Mouse (Mus musculus) fat pad, adult 2 months (tissue): ENCODE results near the gene Naaa.

ENCODE experiments used
- DNase-seq: peaks from one replicate; pipeline ENCODE4 v3.0.0-alpha.2; 2011; ENCODE audit warnings: low read depth, low spot score; ENCODE audit errors: extremely low read depth

Gene Naaa

GRCm38 (mm10) chr5:92263761-92264359, 14.1 kb downstream of the Naaa start:
- no peak for DNase-seq

- DNase-seq: peak; percentile 39
These were observed 15.3 kb downstream of the Naaa start for GRCm38 (mm10) chr5:92262646-92263045.

- DNase-seq: no peak
These were observed 21.8 kb downstream of the Naaa start, which contains the start of gene Ppef2 for GRCm38 (mm10) chr5:92256218-92256617. TSS of gene Ppef2 (minus strand) at chr5:92256278.

- no peak for DNase-seq
These were observed 23.5 kb downstream of the Naaa start for GRCm38 (mm10) chr5:92254476-92254875.

DNA sequence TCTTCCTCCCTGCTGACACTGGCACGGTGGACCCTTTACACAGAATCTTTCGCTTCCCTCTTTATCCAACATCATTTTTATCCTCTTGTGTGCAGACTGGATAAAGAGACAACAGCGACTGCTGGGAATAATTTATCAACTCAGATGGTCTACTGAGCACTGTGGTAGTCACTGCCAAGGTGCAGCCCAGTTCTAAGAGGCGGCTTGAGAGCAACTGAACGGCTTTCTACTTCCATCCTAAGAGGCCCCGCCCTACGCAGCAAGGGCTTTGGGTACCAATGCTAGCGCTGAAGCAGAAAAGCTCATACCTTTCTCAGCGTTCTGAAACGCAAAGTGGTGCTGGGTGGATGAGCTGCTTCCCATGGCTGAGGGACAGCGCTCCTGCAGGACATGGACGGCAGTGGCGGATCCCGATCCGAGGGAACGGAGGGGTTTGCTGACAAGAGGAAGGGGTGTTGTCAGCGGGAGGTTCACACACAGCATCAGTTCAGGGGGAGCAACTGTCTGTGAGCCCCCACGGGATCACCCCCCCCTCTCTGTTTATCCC, 25.1 kb downstream of the Naaa start:
- no peak for DNase-seq

- DNase-seq: no peak
These were observed 25.9 kb downstream of the Naaa start for GRCm38 (mm10) chr5:92252031-92252430.

- DNase-seq: no peak
These were observed 29.4 kb downstream of the Naaa start for GRCm38 (mm10) chr5:92248614-92249013.

- no peak for DNase-seq
These were observed 32.5 kb downstream of the Naaa start for GRCm38 (mm10) chr5:92245483-92245882.

DNA sequence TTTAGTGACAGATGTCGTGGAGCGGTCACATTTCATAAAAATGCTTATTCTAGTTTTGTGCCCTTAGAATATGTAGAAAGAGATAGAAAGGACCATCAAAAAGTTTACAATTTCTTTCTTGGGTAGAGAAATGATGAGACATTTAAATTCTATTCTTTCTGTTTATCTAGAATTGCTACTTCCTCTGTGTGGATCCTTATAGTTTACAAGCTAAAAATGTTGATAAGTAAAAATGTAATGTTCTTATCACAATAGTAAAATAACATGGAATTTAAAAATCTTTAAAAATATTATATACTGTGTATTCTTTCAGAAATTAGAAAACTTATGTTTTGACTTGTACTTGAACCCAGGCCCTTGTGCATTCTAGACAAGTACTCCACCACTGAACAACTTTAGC, 33.1 kb downstream of the Naaa start:
- no peak for DNase-seq

DNA sequence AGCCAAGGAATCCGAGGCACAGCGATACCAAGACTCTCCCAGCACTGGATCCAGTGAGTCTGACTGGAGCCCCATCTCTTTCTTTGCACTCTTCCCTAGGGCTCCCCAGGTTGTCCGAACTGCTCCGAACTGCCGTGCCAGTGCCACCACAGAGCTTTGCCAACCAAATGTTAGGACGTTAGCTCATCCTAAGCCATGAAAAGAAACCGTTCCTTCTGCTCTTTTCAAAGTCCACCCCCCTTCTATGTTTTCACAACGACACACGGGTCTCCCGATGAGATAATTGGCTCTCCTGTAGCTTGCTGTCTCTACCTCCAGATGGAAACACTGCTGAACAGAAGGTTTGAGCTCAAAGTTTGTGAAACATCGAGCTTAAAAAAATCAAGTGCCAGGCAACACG, 37.2 kb downstream of the Naaa start:
- no peak for DNase-seq

GRCm38 (mm10) chr5:92239333-92240232, 38.4 kb downstream of the Naaa start:
- DNase-seq: no peak

- no peak for DNase-seq
These were observed 42.9 kb downstream of the Naaa start for GRCm38 (mm10) chr5:92234939-92235557.

DNA sequence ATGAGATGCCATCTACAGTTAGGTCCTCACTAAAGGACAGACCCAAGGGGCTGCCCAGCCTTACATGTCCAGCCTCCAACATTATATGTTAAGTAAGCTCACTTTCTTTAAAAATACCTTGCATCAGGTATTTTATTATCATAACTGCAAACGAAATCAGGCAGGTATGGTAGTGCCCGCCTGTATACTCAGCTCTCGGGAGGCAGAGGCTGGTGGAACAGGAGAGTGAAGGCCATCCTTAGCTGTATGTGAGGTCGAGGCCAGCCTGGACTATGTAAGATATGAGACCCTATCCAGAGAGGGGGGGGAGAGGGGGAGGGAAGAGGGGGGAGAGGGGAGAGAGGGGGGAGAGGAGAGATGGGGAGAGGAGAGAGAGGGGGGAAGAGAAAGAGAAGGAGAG, 44.6 kb downstream of the Naaa start:
- DNase-seq: no peak

- DNase-seq: no peak
These were observed 46.1 kb downstream of the Naaa start for GRCm38 (mm10) chr5:92231836-92232235.

GRCm38 (mm10) chr5:92230306-92230705, 47.7 kb downstream of the Naaa start:
- no peak for DNase-seq

DNA sequence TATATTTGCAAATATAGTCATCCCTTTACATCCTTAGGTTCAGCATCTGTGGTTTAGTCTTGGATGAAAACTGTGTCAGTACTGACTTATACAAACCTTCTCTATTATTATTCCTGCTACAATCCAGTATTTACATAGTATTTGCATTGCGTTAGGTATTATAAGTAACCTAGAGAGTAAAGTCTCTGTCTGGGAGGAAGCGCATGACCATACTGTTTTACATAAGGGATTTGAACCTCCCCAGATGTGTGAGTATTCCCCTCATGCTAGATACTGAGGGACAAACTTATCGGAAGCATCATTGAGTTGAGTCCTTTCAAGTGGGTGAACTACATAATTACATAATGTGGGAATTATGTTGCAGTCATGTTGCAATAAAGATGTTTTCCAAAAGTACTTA, 48.5 kb downstream of the Naaa start:
- DNase-seq: no peak

GRCm38 (mm10) chr5:92228776-92229175, 49.2 kb downstream of the Naaa start:
- DNase-seq: no peak

DNA sequence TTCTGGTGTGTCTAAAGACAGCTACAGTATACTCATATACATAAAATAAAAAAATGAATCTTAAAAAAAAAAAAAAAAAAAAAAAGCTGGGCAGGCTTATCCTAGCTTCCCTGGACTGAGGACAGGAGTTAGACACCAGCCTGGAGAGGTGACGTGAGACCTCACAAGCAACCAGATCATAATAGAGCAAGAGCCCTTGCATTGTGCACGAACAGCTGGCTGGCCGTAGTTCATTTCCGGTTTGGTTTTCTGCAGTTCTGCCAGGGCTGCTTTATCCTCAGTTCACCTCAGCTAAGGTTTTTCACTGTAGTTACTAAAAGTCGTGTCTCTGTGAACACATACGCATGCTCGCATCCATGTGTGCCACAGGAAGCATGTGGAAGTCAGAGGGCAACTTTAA, 50.2 kb downstream of the Naaa start:
- no peak for DNase-seq

DNA sequence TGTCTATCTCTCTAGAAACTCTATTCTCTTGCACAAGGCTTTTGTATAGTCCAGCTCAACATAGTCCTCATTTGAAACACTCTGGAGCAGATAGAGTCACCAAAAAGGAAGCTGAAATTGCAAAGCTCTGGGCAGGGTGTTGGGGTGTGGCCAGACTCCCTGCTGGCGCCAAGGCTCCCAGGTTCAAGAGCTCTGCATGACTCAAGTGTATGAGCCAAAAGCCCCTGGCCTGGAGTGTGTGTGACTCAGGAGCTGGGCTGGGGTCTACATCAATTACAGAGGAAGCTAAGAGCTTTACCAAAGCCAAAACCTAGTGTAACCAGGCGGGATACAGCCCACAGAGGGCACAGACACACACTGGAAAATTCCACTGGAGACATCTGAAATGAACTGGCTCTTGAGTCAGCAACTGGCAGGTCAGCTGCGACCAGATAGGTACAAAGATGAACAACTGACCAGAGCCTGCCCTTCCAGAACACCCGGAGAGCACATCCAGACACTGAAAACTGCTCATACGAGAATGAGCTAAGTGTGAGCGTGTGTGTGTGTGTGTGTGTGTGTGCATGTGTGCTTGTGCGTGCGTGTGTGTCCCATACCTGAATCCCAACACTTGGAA, 57.6 kb downstream of the Naaa start:
- no peak for DNase-seq

GRCm38 (mm10) chr5:92219826-92220225, 58.1 kb downstream of the Naaa start:
- DNase-seq: no peak
